Mouse (Mus musculus): ENCODE results near the gene Kcnq1. TPM values are rescaled to one million over a fixed set of nuclear protein-coding genes. Genes with fewer than 3 reads are reported as not detected.

Gene Kcnq1
- total and polyA plus RNA-seq, 2 experiments from 2014 or later, result 1.00 to 2.0 TPM

GRCm38 (mm10) chr7:143437231-143437893 is 331.2 kb downstream of the Kcnq1 start:
- no peak for TF ChIP-seq CTCF (IDR thresholded peaks at IDR 0.05; ENCODE audit: low read depth)
- 17% methylated on average over 18 of the region's 18 CpGs for WGBS
- H3K4me3 ChIP-seq (ENCODE audit: low read depth, low read length), result peak overlapping the region; percentile 46
- DNase-seq (peak; percentile 35), ATAC-seq (peak; percentile 58)
- peak overlapping the region; percentile 78 for H3K9ac ChIP-seq
- H3K27ac ChIP-seq (ENCODE audit: low read depth, low read length), result 0 out of 2 replicates have a peak overlapping the region, but pooled peaks have one; percentile 30
- H3K4me2 ChIP-seq (ENCODE audit: low read depth), result peak overlapping the region; percentile 87
- H3K4me1 ChIP-seq (ENCODE audit: insufficient read depth), result peaks cover 9% of the 10 kb centered on the region; the same call in 1 of the 2 replicates
- no peaks in the 10 kb centered on the region for H3K36me3 ChIP-seq (ENCODE audit: insufficient read depth)
- no peaks in the 10 kb centered on the region for H3K27me3 ChIP-seq (ENCODE audit: insufficient read depth, low read length)
- H3K9me3 ChIP-seq (ENCODE audit: low read length), result no peaks in the 10 kb centered on the region

GRCm38 (mm10) chr7:143437894-143438581 is 331.9 kb downstream of the Kcnq1 start:
- peak overlapping the region; percentile 46 for H3K4me3 ChIP-seq (ENCODE audit: low read depth, low read length)
- peaks cover 6% of the 10 kb centered on the region for H3K27me3 ChIP-seq (ENCODE audit: insufficient read depth, low read length)
- H3K4me1 ChIP-seq (ENCODE audit: insufficient read depth), result peaks cover 9% of the 10 kb centered on the region; the same call in 1 of the 2 replicates
- 0 out of 2 replicates have a peak overlapping the region, but pooled peaks have one; percentile 30 for H3K27ac ChIP-seq (ENCODE audit: low read depth, low read length)
- H3K4me2 ChIP-seq (ENCODE audit: low read depth), result peak overlapping the region; percentile 87
- ATAC-seq (peak; percentile 70), DNase-seq (peak; percentile 62)
- H3K36me3 ChIP-seq (ENCODE audit: insufficient read depth), result no peaks in the 10 kb centered on the region
- H3K9me3 ChIP-seq (ENCODE audit: low read length), result no peaks in the 10 kb centered on the region
- peak overlapping the region; percentile 78 for H3K9ac ChIP-seq
- WGBS, result 1% methylated on average over 60 of the region's 63 CpGs
- TF ChIP-seq CTCF (IDR thresholded peaks at IDR 0.05; ENCODE audit: low read depth), result no peak

GRCm38 (mm10) chr7:143438965-143439364 is 332.8 kb downstream of the Kcnq1 start:
- H3K27me3 ChIP-seq (ENCODE audit: insufficient read depth, low read length), result peaks cover 9% of the 10 kb centered on the region
- ATAC-seq (no peak), DNase-seq (no peak)
- WGBS, result 69% methylated on average over 1 of the region's 1 CpGs
- H3K9me3 ChIP-seq (ENCODE audit: low read length), result no peaks in the 10 kb centered on the region
- no peak for TF ChIP-seq CTCF (IDR thresholded peaks at IDR 0.05; ENCODE audit: low read depth)
- H3K4me3 ChIP-seq (ENCODE audit: low read depth, low read length), result no peak overlapping the region
- peak overlapping the region; percentile 87; the same call in 1 of the 2 replicates for H3K4me2 ChIP-seq (ENCODE audit: low read depth)
- H3K9ac ChIP-seq, result no peak overlapping the region
- no peak overlapping the region for H3K27ac ChIP-seq (ENCODE audit: low read depth, low read length)
- H3K36me3 ChIP-seq (ENCODE audit: insufficient read depth), result no peaks in the 10 kb centered on the region
- H3K4me1 ChIP-seq (ENCODE audit: insufficient read depth), result peaks cover 9% of the 10 kb centered on the region; the same call in 1 of the 2 replicates

GRCm38 (mm10) chr7:143444580-143444954 is 338.4 kb downstream of the Kcnq1 start:
- WGBS, result 25% methylated on average over 8 of the region's 8 CpGs

GRCm38 (mm10) chr7:143444955-143445648 is 338.9 kb downstream of the Kcnq1 start:
- Histone ChIP-seq H3K27ac (ENCODE audit: low read depth, low read length) (no peak overlapping the region), H3K4me3 (ENCODE audit: low read depth, low read length) (peak overlapping the region; percentile 33), H3K4me2 (ENCODE audit: low read depth) (peak overlapping the region; percentile 52), H3K9ac (peak overlapping the region; percentile 50), H3K27me3 (ENCODE audit: insufficient read depth, low read length) (peaks cover 29% of the 10 kb centered on the region), H3K36me3 (ENCODE audit: insufficient read depth) (no peaks in the 10 kb centered on the region), H3K9me3 (ENCODE audit: low read length) (no peaks in the 10 kb centered on the region), H3K4me1 (ENCODE audit: insufficient read depth) (no peaks in the 10 kb centered on the region; the same call in 1 of the 2 replicates)
- no peak for TF ChIP-seq CTCF (IDR thresholded peaks at IDR 0.05; ENCODE audit: low read depth)
- 4% methylated on average over 55 of the region's 55 CpGs for WGBS
- ATAC-seq (peak; percentile 55), DNase-seq (peak; percentile 43)

More at GRCm38 (mm10) chr7:143444580-143444954, 338.4 kb downstream of the Kcnq1 start:
- Histone ChIP-seq H3K27ac (ENCODE audit: low read depth, low read length) (no peak overlapping the region), H3K4me1 (ENCODE audit: insufficient read depth) (no peaks in the 10 kb centered on the region; the same call in 1 of the 2 replicates), H3K27me3 (ENCODE audit: insufficient read depth, low read length) (peaks cover 28% of the 10 kb centered on the region), H3K9me3 (ENCODE audit: low read length) (no peaks in the 10 kb centered on the region), H3K36me3 (ENCODE audit: insufficient read depth) (no peaks in the 10 kb centered on the region), H3K9ac (no peak overlapping the region), H3K4me3 (ENCODE audit: low read depth, low read length) (no peak overlapping the region), H3K4me2 (ENCODE audit: low read depth) (no peak overlapping the region)
- no peak for ATAC-seq
- TF ChIP-seq CTCF (IDR thresholded peaks at IDR 0.05; ENCODE audit: low read depth), result no peak
- no peak for DNase-seq

- no peak for TF ChIP-seq CTCF (IDR thresholded peaks at IDR 0.05; ENCODE audit: low read depth)
- Histone ChIP-seq H3K9me3 (ENCODE audit: low read length) (no peaks in the 10 kb centered on the region), H3K27me3 (ENCODE audit: insufficient read depth, low read length) (peaks cover 31% of the 10 kb centered on the region), H3K36me3 (ENCODE audit: insufficient read depth) (no peaks in the 10 kb centered on the region), H3K4me3 (ENCODE audit: low read depth, low read length) (peak overlapping the region; percentile 33), H3K9ac (peak overlapping the region; percentile 50), H3K27ac (ENCODE audit: low read depth, low read length) (no peak overlapping the region), H3K4me1 (ENCODE audit: insufficient read depth) (no peaks in the 10 kb centered on the region; the same call in 1 of the 2 replicates), H3K4me2 (ENCODE audit: low read depth) (peak overlapping the region; percentile 52)
- DNase-seq (no peak), ATAC-seq (peak; percentile 50; the same call in 1 of the 2 replicates)
- 9% methylated on average over 51 of the region's 53 CpGs for WGBS
These were observed 339.7 kb downstream of the Kcnq1 start for GRCm38 (mm10) chr7:143445651-143446460.
